11 mouse cellular contexts compared by ENCODE assay signal in the genomic region with DNA sequence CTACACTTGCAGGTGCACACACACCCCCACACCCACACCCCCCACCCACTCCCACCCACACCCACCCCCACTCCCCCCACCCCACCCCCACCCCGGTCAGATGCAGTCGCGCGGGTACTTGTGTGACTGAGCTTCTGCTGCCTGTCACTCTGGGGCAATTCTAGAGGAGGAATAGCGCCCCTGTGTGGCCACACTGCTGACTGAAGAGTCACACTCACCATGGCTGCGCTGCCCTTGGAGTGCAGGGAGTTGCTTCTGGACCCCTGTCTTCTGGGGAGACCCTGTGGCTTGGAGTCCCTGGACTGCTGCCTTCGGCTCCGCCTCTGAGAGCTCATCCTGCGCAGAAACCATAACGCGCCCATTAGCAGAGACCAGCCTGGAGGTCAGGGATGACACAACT. TPM values are rescaled to one million over a fixed set of nuclear protein-coding genes. Genes with fewer than 3 reads are reported as not detected.
DNase-seq lines count a peak whose midpoint lies in the region; ATAC-seq and TF ChIP-seq lines count a peak whose summit lies in the region.
"Had no signal": no experiment of that assay in that cellular context is flagged by ENCODE, and none has a peak within 500 bp of the region (broad histone marks: within the 10 kb centered on the region; RNA-seq: fewer than 3 reads in every experiment).

No protein-coding gene starts in this region.

- H3K36me3 ChIP-seq in kidney, embryonic 14.5 days (ENCODE audit: control insufficient read depth, insufficient read depth, low read length) = peaks cover 47% of the 10 kb centered on the region
- 0 out of 2 replicates have a peak, but pooled peaks cover 2% of the 10 kb centered on the region for H3K36me3 ChIP-seq in ES-Bruce4 (ENCODE audit: control insufficient read depth, insufficient read depth, low read length, poor library complexity, severe bottlenecking)
- H3K36me3 ChIP-seq in lung, postnatal 0 days (ENCODE audit: insufficient read depth, low read length) = peaks cover 23% of the 10 kb centered on the region

- H3K27ac ChIP-seq in kidney, embryonic 14.5 days (ENCODE audit: low read depth, low read length) = no peak overlapping the region
- no peak overlapping the region for H3K27ac ChIP-seq in ES-Bruce4 (ENCODE audit: insufficient read depth, low read length)
- H3K27ac ChIP-seq in cortical plate, adult 2 months (ENCODE audit: insufficient read depth, low read length) = no peak overlapping the region
- no peak overlapping the region for H3K27ac ChIP-seq in lung, postnatal 0 days (ENCODE audit: low read length)
- H3K27ac ChIP-seq: embryonic facial prominence, embryonic 12.5 days had no signal

- H3K9ac ChIP-seq in kidney, embryonic 14.5 days (ENCODE audit: low read depth, low read length) = no peak overlapping the region
- no peak overlapping the region for H3K9ac ChIP-seq in ES-Bruce4 (ENCODE audit: low read depth, poor library complexity, severe bottlenecking)
- H3K9ac ChIP-seq in lung, postnatal 0 days (replicated peaks; ENCODE audit: low read depth) = no peak overlapping the region
- H3K9ac ChIP-seq: embryonic facial prominence, embryonic 12.5 days had no signal

- no peak overlapping the region for H3K4me2 ChIP-seq in kidney, embryonic 14.5 days (replicated peaks; ENCODE audit: low read depth, low read length)
- no peak overlapping the region for H3K4me2 ChIP-seq in lung, postnatal 0 days (replicated peaks; ENCODE audit: low read depth, low read length)
- H3K4me2 ChIP-seq: embryonic facial prominence, embryonic 12.5 days had no signal

- peak; percentile 86 for TF ChIP-seq CTCF in ES-Bruce4 (IDR thresholded peaks at IDR 0.05; ENCODE audit: low read depth, low read length)
- TF ChIP-seq CTCF in cortical plate, adult 2 months (IDR thresholded peaks at IDR 0.05; ENCODE audit: extremely low read depth, insufficient read depth, low read length) = peak; percentile 36
- peak; percentile 67 for TF ChIP-seq CTCF in lung, postnatal 0 days (IDR thresholded peaks at IDR 0.05)

- no peaks in the 10 kb centered on the region for H3K27me3 ChIP-seq in kidney, embryonic 14.5 days (ENCODE audit: control insufficient read depth, insufficient read depth, low read length)
- no peaks in the 10 kb centered on the region for H3K27me3 ChIP-seq in ES-Bruce4 (ENCODE audit: control insufficient read depth, insufficient read depth, low read length, poor library complexity, severe bottlenecking)
- H3K27me3 ChIP-seq in lung, postnatal 0 days (replicated peaks; ENCODE audit: insufficient read depth, low read length) = no peaks in the 10 kb centered on the region
- H3K27me3 ChIP-seq: embryonic facial prominence, embryonic 12.5 days had no signal

- H3K4me1 ChIP-seq in kidney, embryonic 14.5 days (ENCODE audit: control insufficient read depth, insufficient read depth, low read length) = peaks cover 4% of the 10 kb centered on the region
- H3K4me1 ChIP-seq in ES-Bruce4 (ENCODE audit: control insufficient read depth, insufficient read depth, low read length) = peaks cover 2% of the 10 kb centered on the region
- peaks cover 1% of the 10 kb centered on the region; the same call in 1 of the 2 replicates for H3K4me1 ChIP-seq in cortical plate, adult 2 months (ENCODE audit: control insufficient read depth, insufficient read depth, low read length)
- H3K4me1 ChIP-seq in lung, postnatal 0 days (ENCODE audit: insufficient read depth, low read depth, low read length) = no peaks in the 10 kb centered on the region; the same call in 1 of the 2 replicates

- TF ChIP-seq EP300 in ES-Bruce4 (IDR thresholded peaks at IDR 0.05; ENCODE audit: insufficient read depth, low read depth, low read length) = no peak
- no peak for TF ChIP-seq EP300 in lung, postnatal 0 days (IDR thresholded peaks at IDR 0.05)

- peak; percentile 50 for DNase-seq in kidney, adult 18-20 months
- DNase-seq in 416B (ENCODE audit: low read depth) = peak; percentile 47
- DNase-seq in lung, postnatal 0 days (ENCODE audit: low spot score) = no peak
- DNase-seq in frontal cortex, postnatal 25 days (ENCODE audit: low spot score in 2 of 2) = no peak

- no peak overlapping the region for H3K4me3 ChIP-seq in kidney, embryonic 14.5 days (ENCODE audit: low read length)
- H3K4me3 ChIP-seq in ES-Bruce4 (ENCODE audit: low read depth, low read length) = 0 out of 2 replicates have a peak overlapping the region, but pooled peaks have one; percentile 33
- no peak overlapping the region for H3K4me3 ChIP-seq in cortical plate, adult 2 months (ENCODE audit: insufficient read depth, low read length)
- H3K4me3 ChIP-seq in lung, postnatal 0 days (ENCODE audit: low read depth, low read length) = no peak overlapping the region
- H3K4me3 ChIP-seq: embryonic facial prominence, embryonic 12.5 days; myocyte had no signal

- WGBS in kidney, embryonic 14.5 days = 56% methylated on average over 10 of the region's 11 CpGs
- WGBS in lung, postnatal 0 days = 61% methylated on average over 9 of the region's 11 CpGs

- H3K9me3 ChIP-seq in kidney, embryonic 14.5 days (ENCODE audit: control insufficient read depth, low read length) = no peaks in the 10 kb centered on the region
- H3K9me3 ChIP-seq in ES-Bruce4 (replicated peaks; ENCODE audit: control insufficient read depth, insufficient read depth, low read length, poor library complexity, severe bottlenecking) = no peaks in the 10 kb centered on the region
- H3K9me3 ChIP-seq in lung, postnatal 0 days (ENCODE audit: low read length) = no peaks in the 10 kb centered on the region
- H3K9me3 ChIP-seq: embryonic facial prominence, embryonic 12.5 days had no signal

- no peak for ATAC-seq in kidney, embryonic 14.5 days (ENCODE audit: low FRiP score, low TSS enrichment)
- ATAC-seq in lung, postnatal 0 days = no peak
- no peak for ATAC-seq in frontal cortex, adult (ENCODE audit: low TSS enrichment)

- no peak for TF ChIP-seq POLR2A in ES-Bruce4 (IDR thresholded peaks at IDR 0.05; ENCODE audit: insufficient read depth, low read length)
- TF ChIP-seq POLR2A in cortical plate, adult 2 months (IDR thresholded peaks at IDR 0.05; ENCODE audit: extremely low read depth, insufficient read depth, low read length) = no peak

RNA-seq across cellular contexts. Expression of a gene that starts 4.3 kb away (rescaled TPM):
- 19.5 and 24.9 TPM in 2 replicates for polyA plus RNA-seq in kidney, embryonic 14.5 days (2014; fragmentation: Nextera tagmentation; extraction: Ambion mirVana)
- polyA plus RNA-seq in ES-Bruce4 (2011; ENCODE audit: insufficient read depth, insufficient read length, low read depth, missing spikeins) = 4.2 and 4.9 TPM in 2 replicates
- 7.9 and 8.7 TPM in 2 replicates for polyA plus RNA-seq in cortical plate, adult 2 months (2012; rRNA removed)
- polyA plus RNA-seq in lung, postnatal 0 days (2015; fragmentation: Nextera tagmentation; extraction: Ambion mirVana) = 10.5 and 11.5 TPM in 2 replicates

RNA-seq across cellular contexts. Expression of a gene that starts 39.5 kb away (rescaled TPM):
- 15.3 and 19.1 TPM in 2 replicates for polyA plus RNA-seq in kidney, embryonic 14.5 days (2014; fragmentation: Nextera tagmentation; extraction: Ambion mirVana)
- polyA plus RNA-seq in ES-Bruce4 (2011; ENCODE audit: insufficient read depth, insufficient read length, low read depth, missing spikeins) = 25.1 and 27.7 TPM in 2 replicates
- polyA plus RNA-seq in cortical plate, adult 2 months (2012; rRNA removed) = 27.2 and 28.5 TPM in 2 replicates
- 5.0 and 5.5 TPM in 2 replicates for polyA plus RNA-seq in lung, postnatal 0 days (2015; fragmentation: Nextera tagmentation; extraction: Ambion mirVana)

RNA-seq across cellular contexts. Expression of a gene that starts 40.9 kb away (rescaled TPM):
- polyA plus RNA-seq in kidney, embryonic 14.5 days (2014; fragmentation: Nextera tagmentation; extraction: Ambion mirVana) = 0.29 and 0.45 TPM in 2 replicates
- 51.8 and 58.5 TPM in 2 replicates for polyA plus RNA-seq in ES-Bruce4 (2011; ENCODE audit: insufficient read depth, insufficient read length, low read depth, missing spikeins)
- polyA plus RNA-seq in cortical plate, adult 2 months (2012; rRNA removed) = 0.13 TPM in 1 of 2 replicates, not detected in the other
- polyA plus RNA-seq in lung, postnatal 0 days (2015; fragmentation: Nextera tagmentation; extraction: Ambion mirVana) = not detected in 2 replicates
- polyA plus RNA-seq: large intestine, adult 2 months had no signal

Comparison
In these comparisons a context has a peak if more than half of its experiments do, and no peak if none do; other contexts are left out.
1. DNase-seq: peak in kidney, adult 18-20 months (single experiment) and 416B (single experiment); none in lung, postnatal 0 days (single experiment) and frontal cortex, postnatal 25 days (0 of 2).
2. CTCF ChIP-seq: peak in every context shown above with its lines; median percentile 86 in ES-Bruce4; 67 in lung, postnatal 0 days; 36 in cortical plate, adult 2 months.
3. RNA of a gene that starts 40.9 kb away (polyA plus RNA-seq): 51.8 to 58.5 TPM in ES-Bruce4; 0.29 to 0.45 TPM in kidney, embryonic 14.5 days, 0.13 TPM in cortical plate, adult 2 months and not detected in lung, postnatal 0 days; every median in the first group is over 10 times any median in the second.